Mouse (Mus musculus) midbrain, embryonic 16.5 days (tissue): Measurements from ENCODE around the gene Ccnj. TPM values are rescaled to one million over a fixed set of nuclear protein-coding genes. Genes with fewer than 3 reads are reported as not detected.
A peak's percentile ranks its signal among the peaks of the same experiment; 100 is the strongest.

Experiments used
- ATAC-seq: fragments of 200-750 bp; cut with Nextera tagmentation; 2 replicates; pipeline ENCODE4 v1.8.0; 2017; ENCODE audit warnings: moderate TSS enrichment
- H3K27ac ChIP-seq: fragments of 300-500 bp; sonication (generic); 2 replicates; pipeline ENCODE4 v1.5.1; 2014; ENCODE audit warnings: mild to moderate bottlenecking, low read length, mixed read lengths
- H3K27me3 ChIP-seq: fragments of 300-500 bp; sonication (generic); 2 replicates; pipeline ENCODE4 v1.6.1; 2014; ENCODE audit warnings: low read depth, low read length, mixed read lengths; ENCODE audit not compliant: control insufficient read depth, insufficient read depth
- H3K36me3 ChIP-seq: fragments of 300-500 bp; sonication (generic); 2 replicates; pipeline ENCODE4 v1.6.1; 2014; ENCODE audit warnings: mild to moderate bottlenecking, low read length, moderate library complexity, mixed read lengths; ENCODE audit not compliant: control insufficient read depth, insufficient read depth
- H3K4me1 ChIP-seq: fragments of 300-500 bp; sonication (generic); 2 replicates; pipeline ENCODE4 v1.6.1; 2014; ENCODE audit warnings: mild to moderate bottlenecking, low read length, mixed read lengths; ENCODE audit not compliant: control insufficient read depth, insufficient read depth
- H3K4me2 ChIP-seq: fragments of 300-500 bp; sonication (generic); 2 replicates; pipeline ENCODE4 v1.6.1; 2014; ENCODE audit warnings: mild to moderate bottlenecking, low read length, mixed read lengths
- H3K4me3 ChIP-seq: fragments of 300-500 bp; sonication (generic); 2 replicates; pipeline ENCODE4 v1.5.1; 2014; ENCODE audit warnings: low read depth, mild to moderate bottlenecking, low read length, moderate library complexity, mixed read lengths
- H3K9ac ChIP-seq: fragments of 300-500 bp; sonication (generic); 2 replicates; pipeline ENCODE4 v1.6.1; 2014; ENCODE audit warnings: low read depth, low read length, mixed read lengths
- H3K9me3 ChIP-seq: fragments of 300-500 bp; sonication (generic); replicated peaks from 2 replicates; pipeline ENCODE4 v1.6.1; 2014; ENCODE audit warnings: mild to moderate bottlenecking, low read length, mixed read lengths; ENCODE audit not compliant: control insufficient read depth, poor library complexity, severe bottlenecking
- WGBS: fragments of 180-500 bp; shearing (Covaris S2); extraction: QIAGEN DNeasy Blood & Tissue Kit; methylation state at CpG from one replicate; pipeline ENCODE4 v1.1.7; 2014; 5-methylcytosine and 5-hydroxymethylcytosine counted together
- polyA plus RNA-seq: library from polyadenylated mRNA; unstranded; fragments of >200 nt; fragmentation: Nextera tagmentation; extraction: Ambion mirVana; gene quantifications from 2 replicates; pipeline ENCODE4 v1.2.1, GENCODE M21; 2015

Ccnj gene
- 16.7 and 19.8 TPM in 2 replicates for polyA plus RNA-seq

DNA sequence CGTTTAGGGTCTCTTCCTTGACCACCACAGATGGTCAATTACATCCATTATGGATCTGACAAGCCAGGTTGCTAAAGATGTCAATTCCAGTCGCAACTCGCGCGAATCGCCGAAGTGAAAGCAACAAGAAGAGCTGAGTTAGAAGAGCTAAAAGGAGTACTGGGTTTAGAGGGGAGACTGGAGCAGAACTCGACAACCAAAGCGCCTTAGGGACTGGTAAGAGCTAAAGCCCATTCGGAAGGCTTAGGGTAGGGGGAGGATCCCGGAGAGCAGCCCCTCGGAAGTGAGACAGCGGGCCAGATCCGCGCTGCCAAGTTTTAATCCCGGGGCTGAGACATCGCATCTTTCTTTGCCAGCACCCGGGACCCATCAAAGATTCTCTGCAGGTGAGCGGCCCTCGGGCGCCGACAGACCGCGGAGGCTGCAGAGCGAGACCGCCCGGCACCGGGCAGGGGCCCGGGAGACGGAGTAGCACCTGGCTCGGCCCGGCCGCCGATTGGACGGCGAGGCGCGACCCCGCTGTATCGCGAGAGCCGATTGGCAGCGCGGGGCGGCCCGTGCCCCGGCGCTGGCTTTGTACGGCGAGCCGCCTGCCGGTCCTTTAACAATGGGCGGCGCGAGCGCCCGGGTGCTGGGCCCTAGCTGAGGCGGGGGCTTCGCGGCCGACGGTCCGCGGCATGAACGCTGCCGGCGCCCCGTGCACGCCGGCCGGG, at the start of gene Ccnj:
Ccnj (plus strand) TSS at position 577 of the 713 bp plus-strand sequence.
- peaks cover 42% of the 10 kb centered on the region for H3K4me1 ChIP-seq
- no peaks in the 10 kb centered on the region for H3K36me3 ChIP-seq
- under 1% methylated on average over 61 of the region's 71 CpGs for WGBS
- H3K9me3 ChIP-seq = no peaks in the 10 kb centered on the region
- H3K27ac ChIP-seq = peak within 1 kb of the TSS; percentile 96
- H3K9ac ChIP-seq = peak within 1 kb of the TSS; percentile 95
- H3K27me3 ChIP-seq = no peaks in the 10 kb centered on the region
- peak within 1 kb of the TSS; percentile 78 for H3K4me3 ChIP-seq
- peak; percentile 99 for ATAC-seq
- H3K4me2 ChIP-seq = peak within 1 kb of the TSS; percentile 89

DNA sequence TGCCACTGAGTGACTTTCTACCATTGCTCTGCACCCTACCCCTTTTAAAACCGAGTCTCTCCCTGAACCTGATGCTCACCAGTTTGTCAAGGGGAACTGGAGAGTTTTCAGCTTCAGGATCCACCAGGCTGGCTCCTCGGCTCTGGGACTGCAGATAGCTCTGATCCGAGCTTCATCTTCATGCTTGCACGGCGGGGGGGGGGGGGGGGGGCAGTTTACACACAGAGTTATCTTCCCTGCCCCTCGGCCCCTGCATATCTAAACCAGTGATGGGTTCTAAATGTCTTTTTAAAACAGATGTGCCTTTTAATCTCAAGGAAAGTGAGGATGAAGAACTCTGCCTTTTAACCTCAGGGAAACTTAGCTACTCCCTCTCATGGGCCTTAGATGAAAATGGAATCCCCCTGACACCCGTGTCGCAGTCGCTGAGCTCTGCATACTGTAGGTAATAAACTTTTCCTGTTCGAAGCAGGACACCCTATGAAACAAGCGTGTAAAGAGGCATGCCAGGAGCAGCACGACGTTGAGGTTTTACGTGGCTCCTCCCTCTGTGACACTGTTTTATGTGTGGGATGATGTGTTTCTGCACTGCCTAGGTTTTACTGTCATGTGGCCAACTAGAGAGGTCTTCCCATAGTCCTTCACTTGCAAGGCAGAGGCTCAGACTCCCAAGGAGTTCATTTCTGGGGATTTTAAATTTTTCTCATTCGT, 42.9 kb upstream of the Ccnj start:
- Histone ChIP-seq H3K4me3 (no peak overlapping the region), H3K4me2 (no peak overlapping the region), H3K27ac (no peak overlapping the region), H3K27me3 (no peaks in the 10 kb centered on the region), H3K4me1 (no peaks in the 10 kb centered on the region), H3K9ac (no peak overlapping the region), H3K9me3 (no peaks in the 10 kb centered on the region), H3K36me3 (no peaks in the 10 kb centered on the region)
- 78% methylated on average over 15 of the region's 15 CpGs for WGBS
- ATAC-seq = no peak

DNA sequence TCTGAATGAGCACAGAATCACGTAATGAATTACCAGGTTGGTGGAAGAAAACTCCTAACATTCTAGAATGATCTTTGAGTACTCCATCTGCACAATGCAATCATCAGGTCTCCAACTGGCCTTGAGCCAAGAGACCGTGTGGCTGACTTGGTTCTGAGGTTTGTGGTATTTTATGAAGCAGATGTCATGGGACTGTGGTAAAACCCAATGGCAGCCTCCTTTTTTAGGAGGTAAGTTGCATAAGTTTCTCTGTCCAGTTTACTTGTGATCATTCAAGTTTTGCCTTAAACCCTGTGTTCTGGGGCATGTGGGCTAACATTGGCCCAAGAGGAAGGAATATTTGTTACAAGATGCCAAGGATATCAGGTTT, 42.4 kb upstream of the Ccnj start:
- Histone ChIP-seq H3K4me1 (no peaks in the 10 kb centered on the region), H3K9ac (no peak overlapping the region), H3K36me3 (no peaks in the 10 kb centered on the region), H3K27ac (no peak overlapping the region), H3K4me2 (no peak overlapping the region), H3K27me3 (no peaks in the 10 kb centered on the region), H3K4me3 (no peak overlapping the region), H3K9me3 (no peaks in the 10 kb centered on the region)
- WGBS = 87% methylated on average over 2 of the region's 2 CpGs
- ATAC-seq = no peak

DNA sequence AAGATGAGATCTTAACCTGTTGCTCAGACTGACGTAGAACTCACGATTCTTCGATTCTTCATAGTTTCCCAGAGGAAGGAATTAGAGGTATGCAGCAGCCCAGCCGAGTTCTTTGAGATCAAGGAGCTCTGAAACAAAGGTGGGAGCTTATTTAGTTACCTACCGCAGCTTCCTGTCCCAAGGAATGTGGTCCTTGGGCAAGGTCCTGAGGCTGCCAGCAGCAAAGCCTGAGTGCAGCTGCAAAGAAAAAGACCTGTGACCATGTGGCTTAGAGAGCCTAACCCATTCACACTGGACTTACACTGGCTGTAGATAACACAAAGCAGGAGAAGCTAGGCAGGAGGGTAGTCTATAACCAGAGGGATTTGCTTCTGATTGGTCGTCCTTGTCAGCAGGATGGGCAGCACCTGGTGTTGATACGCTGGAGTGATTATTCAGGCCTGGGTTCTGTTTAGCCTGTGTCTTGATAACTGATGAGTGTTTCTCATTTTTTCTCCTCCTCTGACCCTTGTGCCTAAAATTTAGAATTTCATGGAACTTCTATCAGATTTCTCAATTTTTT, 25.8 kb upstream of the Ccnj start:
- no peak for ATAC-seq
- Histone ChIP-seq H3K27me3 (no peaks in the 10 kb centered on the region), H3K9me3 (no peaks in the 10 kb centered on the region), H3K4me1 (no peaks in the 10 kb centered on the region), H3K9ac (no peak overlapping the region), H3K36me3 (no peaks in the 10 kb centered on the region), H3K4me2 (no peak overlapping the region), H3K27ac (no peak overlapping the region), H3K4me3 (no peak overlapping the region)
- 25% methylated on average over 7 of the region's 7 CpGs for WGBS

DNA sequence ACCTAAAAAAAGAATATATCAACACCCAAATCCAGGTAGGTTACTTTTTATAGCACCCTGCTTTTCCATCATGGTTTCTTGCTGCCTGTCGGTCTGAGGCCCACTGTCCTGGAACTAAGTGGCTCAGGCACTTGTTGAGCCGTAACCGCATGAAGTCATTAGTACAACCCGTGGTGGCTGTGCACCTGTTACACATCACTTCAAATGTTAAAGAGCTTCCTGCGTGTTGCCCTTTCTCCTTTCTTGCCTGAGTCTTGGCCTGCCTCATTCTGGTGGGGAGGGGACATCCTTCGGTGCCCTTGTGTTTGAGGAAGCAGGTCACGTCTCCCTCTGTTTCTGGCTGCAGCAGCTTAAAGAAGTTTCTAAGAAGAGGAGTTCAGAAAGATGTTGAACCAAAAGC, 21.2 kb upstream of the Ccnj start:
- no peak overlapping the region for H3K9ac ChIP-seq
- H3K9me3 ChIP-seq = no peaks in the 10 kb centered on the region
- no peaks in the 10 kb centered on the region for H3K27me3 ChIP-seq
- no peak overlapping the region for H3K27ac ChIP-seq
- no peak for ATAC-seq
- WGBS = 56% methylated on average over 7 of the region's 7 CpGs
- H3K4me3 ChIP-seq = no peak overlapping the region
- no peak overlapping the region for H3K4me2 ChIP-seq
- H3K4me1 ChIP-seq = no peaks in the 10 kb centered on the region
- H3K36me3 ChIP-seq = no peaks in the 10 kb centered on the region

DNA sequence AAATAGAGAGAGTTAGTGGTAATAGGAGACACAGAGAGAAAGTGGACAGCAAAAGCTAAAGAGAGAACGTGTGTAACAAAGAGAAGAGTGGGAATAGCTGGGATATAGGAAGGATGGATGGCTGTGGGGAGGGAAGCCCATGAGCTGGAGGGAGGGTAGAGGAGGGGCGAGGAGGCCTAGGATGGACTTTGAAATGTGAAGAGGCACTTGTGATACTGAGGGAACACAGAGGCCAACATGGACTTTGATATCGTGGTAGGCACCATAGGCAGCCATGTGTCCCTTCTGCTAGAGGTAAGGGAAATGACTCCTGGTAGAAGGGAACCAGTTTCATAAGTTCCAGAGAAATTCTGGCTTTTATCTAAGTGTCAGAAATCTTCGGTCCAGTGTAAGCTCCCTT, 19.2 kb upstream of the Ccnj start:
- H3K27ac ChIP-seq = no peak overlapping the region
- H3K36me3 ChIP-seq = no peaks in the 10 kb centered on the region
- ATAC-seq = no peak
- WGBS = 86% methylated on average over 4 of the region's 4 CpGs
- H3K9ac ChIP-seq = no peak overlapping the region
- no peaks in the 10 kb centered on the region for H3K9me3 ChIP-seq
- no peaks in the 10 kb centered on the region for H3K27me3 ChIP-seq
- no peak overlapping the region for H3K4me2 ChIP-seq
- no peak overlapping the region for H3K4me3 ChIP-seq
- no peaks in the 10 kb centered on the region for H3K4me1 ChIP-seq

DNA sequence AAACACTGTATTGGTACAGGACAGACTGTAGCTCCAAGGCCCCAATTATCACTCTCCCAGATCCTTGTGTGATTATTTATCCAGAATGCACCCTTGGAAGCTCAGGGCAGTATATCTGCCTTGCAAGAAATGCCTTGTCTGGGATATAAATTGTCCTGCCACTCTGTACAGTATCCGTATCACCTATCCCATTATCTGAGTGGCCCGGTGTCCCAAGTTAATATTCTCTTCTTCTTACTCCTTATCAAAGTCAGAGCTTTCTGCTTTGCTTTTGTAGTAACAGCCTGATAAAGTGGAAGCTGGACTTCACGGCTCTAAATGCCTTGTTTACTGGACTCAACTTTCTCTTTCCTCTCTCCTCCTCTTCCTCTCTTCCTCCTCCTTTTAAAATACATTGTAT, 18.3 kb upstream of the Ccnj start:
- no peak overlapping the region for H3K4me2 ChIP-seq
- 88% methylated on average over 3 of the region's 3 CpGs for WGBS
- H3K27ac ChIP-seq = no peak overlapping the region
- H3K27me3 ChIP-seq = no peaks in the 10 kb centered on the region
- H3K4me3 ChIP-seq = no peak overlapping the region
- H3K9ac ChIP-seq = no peak overlapping the region
- no peaks in the 10 kb centered on the region for H3K9me3 ChIP-seq
- no peaks in the 10 kb centered on the region for H3K36me3 ChIP-seq
- H3K4me1 ChIP-seq = no peaks in the 10 kb centered on the region
- ATAC-seq = no peak

DNA sequence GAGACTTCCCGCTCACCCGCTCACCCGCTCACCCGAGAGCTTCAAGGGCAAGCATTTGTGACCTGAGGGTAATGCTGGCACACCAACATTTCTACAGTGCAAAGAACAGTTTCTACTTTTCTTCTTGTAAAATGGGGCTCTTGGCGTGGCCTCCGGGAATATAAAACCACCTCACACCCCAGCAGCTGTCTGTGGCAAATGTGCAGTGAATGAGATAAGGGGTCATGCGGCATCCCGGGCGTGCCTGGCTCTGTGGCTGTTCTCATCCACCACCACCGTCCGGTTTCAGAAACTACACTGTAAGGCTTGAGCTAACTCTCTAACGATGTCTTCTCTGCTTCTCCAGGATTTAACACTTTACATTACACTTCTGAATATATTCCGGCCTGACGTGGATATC, 17.7 kb upstream of the Ccnj start:
- WGBS = 87% methylated on average over 14 of the region's 14 CpGs
- Histone ChIP-seq H3K4me1 (no peaks in the 10 kb centered on the region), H3K27me3 (no peaks in the 10 kb centered on the region), H3K9me3 (no peaks in the 10 kb centered on the region), H3K36me3 (no peaks in the 10 kb centered on the region), H3K4me2 (no peak overlapping the region), H3K9ac (no peak overlapping the region), H3K4me3 (no peak overlapping the region), H3K27ac (no peak overlapping the region)
- ATAC-seq = no peak

DNA sequence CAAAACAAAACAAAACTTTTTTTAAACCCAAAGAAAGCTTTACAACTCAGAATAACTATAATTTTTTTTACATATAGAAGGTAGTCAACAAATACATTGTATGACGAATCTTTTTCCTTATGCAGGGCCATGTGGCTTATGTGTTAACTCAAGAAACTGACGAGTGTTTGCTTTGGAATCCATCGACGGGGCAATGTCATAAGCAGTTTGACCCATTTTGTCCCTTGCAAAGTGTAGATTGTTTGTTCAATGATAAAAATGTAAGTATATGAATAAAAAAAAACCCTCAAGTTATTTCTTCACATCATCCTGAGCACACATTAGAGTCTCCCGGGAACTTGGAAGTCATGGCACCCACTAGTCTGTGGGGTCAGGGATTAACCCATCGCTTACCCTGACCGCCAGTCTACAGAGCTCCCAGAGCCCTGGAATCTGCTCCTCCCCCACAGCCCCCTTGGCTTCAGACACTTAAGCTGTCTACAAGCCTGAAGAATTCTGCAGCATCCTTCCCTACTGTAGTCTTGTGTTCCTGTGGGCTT, 15.4 kb upstream of the Ccnj start:
- H3K27ac ChIP-seq = no peak overlapping the region
- no peak overlapping the region for H3K9ac ChIP-seq
- ATAC-seq = no peak
- H3K4me2 ChIP-seq = no peak overlapping the region
- no peak overlapping the region for H3K4me3 ChIP-seq
- no peaks in the 10 kb centered on the region for H3K9me3 ChIP-seq
- H3K27me3 ChIP-seq = no peaks in the 10 kb centered on the region
- WGBS = 85% methylated on average over 7 of the region's 7 CpGs
- no peaks in the 10 kb centered on the region for H3K36me3 ChIP-seq
- H3K4me1 ChIP-seq = no peaks in the 10 kb centered on the region
